Mouse (Mus musculus) urinary bladder, adult 18-20 months (tissue): Measurements from ENCODE around the gene Mrgprb8.
"Not testable (repeated sequence)": the region's sequence is repeated elsewhere in the genome, so short reads cannot be mapped to it uniquely, and the experiment has no call there.

ENCODE experiments used
- DNase-seq, 2 experiments: peaks; one replicate each; pipeline ENCODE4 v3.0.0; 2022; ENCODE audit warnings: low spot score in 2 of 2, mixed read lengths in 2 of 2

Mrgprb8 gene

DNA sequence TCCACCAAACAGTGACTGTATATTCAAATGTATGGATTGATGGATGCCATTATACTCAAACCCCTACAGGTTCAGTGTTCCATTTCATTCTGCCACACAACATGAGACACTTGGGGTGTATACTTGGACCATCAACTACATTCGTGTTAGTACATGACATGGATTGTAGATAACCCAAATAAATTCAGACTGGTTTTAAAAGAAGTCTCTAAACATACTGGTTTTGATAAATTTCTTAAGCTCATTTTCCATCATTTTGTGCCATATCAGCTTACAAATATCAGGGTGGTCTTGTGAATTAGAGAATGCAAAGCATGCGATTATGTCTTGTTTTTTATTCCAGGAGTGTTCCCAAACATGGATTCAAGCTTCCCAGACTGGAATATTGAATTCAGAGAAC lies at the start of gene Mrgprb8:
Gene Mrgprb8 (plus strand): TSS at position 301 of the 400 bp plus-strand sequence.
- no peak for DNase-seq

DNA sequence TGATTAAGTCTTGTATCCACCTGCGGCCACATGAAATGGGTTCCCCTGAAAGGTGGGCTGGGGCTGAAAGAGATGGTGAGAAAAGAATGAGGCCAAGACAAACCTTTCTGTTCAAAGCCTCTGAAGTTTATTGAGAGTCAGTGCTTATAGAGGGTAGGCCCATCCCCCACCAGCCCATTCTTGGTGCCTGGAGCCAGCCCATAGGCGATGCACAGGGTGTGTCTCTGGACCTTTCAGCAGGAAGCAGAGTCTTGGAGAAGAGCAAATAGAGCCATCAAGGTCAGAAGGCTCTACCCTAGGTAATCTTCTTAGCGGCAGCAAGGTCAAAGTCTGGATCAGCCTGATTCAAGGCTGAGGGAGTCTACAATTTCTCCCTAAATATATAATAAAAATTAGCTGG lies 47.6 kb downstream of the Mrgprb8 start:
- DNase-seq, result not testable (repeated sequence)

DNA sequence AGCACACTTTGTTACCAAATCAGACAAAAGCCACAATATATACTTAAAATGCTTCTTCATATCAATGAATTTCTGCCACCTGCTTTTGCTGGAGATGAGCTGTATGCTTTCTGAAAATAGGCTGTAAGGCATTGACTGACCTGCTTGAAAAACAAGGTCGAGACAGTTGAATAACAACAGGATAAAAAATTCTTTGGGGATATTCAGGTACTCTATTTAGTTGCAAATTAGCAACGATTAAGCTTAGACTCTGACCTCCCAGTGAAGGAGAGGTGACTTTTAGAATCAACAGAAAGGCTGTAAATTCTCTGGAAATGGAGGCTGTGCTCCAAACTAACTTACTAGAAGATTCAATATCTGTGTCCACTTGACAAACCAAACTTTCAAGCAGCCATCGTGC lies 48.3 kb downstream of the Mrgprb8 start:
- DNase-seq, result no peak
